Mouse (Mus musculus): ENCODE data around the gene H2-Q10. TPM values are rescaled to one million over a fixed set of nuclear protein-coding genes. Genes with fewer than 3 reads are reported as not detected.
"Not testable (repeated sequence)": the region's sequence is repeated elsewhere in the genome, so short reads cannot be mapped to it uniquely, and the experiment has no call there.

The H2-Q10 gene
- polyA plus RNA-seq, 1 experiment = 0.33 TPM

DNA sequence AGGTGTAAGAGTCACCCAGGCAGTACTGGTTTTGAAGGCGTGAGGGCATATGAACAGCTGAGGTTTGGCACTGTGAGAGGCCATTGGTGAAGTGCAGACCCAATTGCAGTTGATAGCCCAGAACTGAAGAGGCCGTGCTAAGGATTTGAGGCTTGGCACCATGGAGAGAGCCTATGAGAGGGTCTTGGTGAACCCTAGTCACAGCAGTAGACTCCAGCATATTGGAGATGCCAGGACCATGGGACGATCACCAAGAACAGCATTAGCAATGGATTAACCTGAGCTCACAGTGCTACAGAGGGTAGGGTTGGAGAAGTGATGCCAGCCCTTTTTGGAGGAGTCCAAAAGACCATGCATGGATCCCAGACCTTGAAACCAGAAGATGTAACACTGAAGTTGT, 37.7 kb upstream of the H2-Q10 start:
- not testable (repeated sequence) for H3K27me3 ChIP-seq (ENCODE audit: control insufficient read depth, insufficient read depth, low read length); H3K4me3 ChIP-seq (ENCODE audit: control insufficient read depth, low read depth, low read length); H3K36me3 ChIP-seq (ENCODE audit: control insufficient read depth, insufficient read depth, low read length); H3K4me1 ChIP-seq (ENCODE audit: control insufficient read depth, insufficient read depth, low read length); H3K27ac ChIP-seq (ENCODE audit: control insufficient read depth, insufficient read depth, low read depth, low read length)

DNA sequence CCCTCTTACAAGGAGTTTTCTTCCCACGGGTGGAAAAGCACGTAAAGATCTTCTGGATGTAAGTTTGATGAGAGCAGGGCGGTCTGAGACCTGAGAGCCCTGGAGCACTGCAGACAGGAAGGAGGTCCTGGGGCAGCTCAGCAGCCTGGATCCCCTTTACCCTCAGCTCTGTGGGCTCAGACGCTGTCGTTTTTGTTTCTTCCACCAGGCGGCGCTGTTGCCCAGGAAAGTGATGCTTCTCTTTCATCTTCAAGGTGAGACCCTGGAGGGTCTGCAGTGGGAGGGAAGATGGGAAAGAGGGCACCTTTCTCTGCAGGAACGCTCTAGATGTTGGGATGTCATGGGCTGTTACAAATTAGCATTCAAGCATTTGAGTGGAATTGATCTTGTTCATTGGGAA, 35.1 kb upstream of the H2-Q10 start:
- H3K27me3 ChIP-seq (ENCODE audit: control insufficient read depth, insufficient read depth, low read length); H3K36me3 ChIP-seq (ENCODE audit: control insufficient read depth, insufficient read depth, low read length); H3K4me1 ChIP-seq (ENCODE audit: control insufficient read depth, insufficient read depth, low read length); H3K4me3 ChIP-seq (ENCODE audit: control insufficient read depth, low read depth, low read length); H3K27ac ChIP-seq (ENCODE audit: control insufficient read depth, insufficient read depth, low read depth, low read length): not testable (repeated sequence)
- TF ChIP-seq CTCF (IDR thresholded peaks at IDR 0.05; ENCODE audit: control insufficient read depth, insufficient read depth, insufficient replicate concordance, low read depth, low read length) = peak; percentile 87

DNA sequence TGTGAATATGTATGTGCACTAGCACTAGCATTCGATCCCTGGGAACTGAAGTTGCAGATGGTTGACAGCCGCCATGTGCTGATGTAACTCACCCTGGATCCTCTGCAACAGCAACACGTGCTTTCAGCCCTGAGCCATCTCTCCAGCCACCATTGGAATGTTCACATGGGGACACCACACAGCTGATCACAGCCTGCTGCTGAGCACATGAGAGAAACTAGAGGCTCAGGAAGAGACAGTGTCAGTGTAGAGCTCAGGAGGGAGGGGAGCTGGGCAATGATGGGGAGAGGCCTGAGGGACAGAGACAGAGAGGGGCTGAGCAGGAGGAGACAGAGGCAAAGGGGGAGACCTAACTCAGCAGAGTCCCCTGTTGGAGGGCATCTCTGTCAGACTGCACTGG, 34.3 kb upstream of the H2-Q10 start:
- H3K27me3 ChIP-seq (ENCODE audit: control insufficient read depth, insufficient read depth, low read length); H3K4me1 ChIP-seq (ENCODE audit: control insufficient read depth, insufficient read depth, low read length); H3K27ac ChIP-seq (ENCODE audit: control insufficient read depth, insufficient read depth, low read depth, low read length); H3K4me3 ChIP-seq (ENCODE audit: control insufficient read depth, low read depth, low read length); H3K36me3 ChIP-seq (ENCODE audit: control insufficient read depth, insufficient read depth, low read length): not testable (repeated sequence)

DNA sequence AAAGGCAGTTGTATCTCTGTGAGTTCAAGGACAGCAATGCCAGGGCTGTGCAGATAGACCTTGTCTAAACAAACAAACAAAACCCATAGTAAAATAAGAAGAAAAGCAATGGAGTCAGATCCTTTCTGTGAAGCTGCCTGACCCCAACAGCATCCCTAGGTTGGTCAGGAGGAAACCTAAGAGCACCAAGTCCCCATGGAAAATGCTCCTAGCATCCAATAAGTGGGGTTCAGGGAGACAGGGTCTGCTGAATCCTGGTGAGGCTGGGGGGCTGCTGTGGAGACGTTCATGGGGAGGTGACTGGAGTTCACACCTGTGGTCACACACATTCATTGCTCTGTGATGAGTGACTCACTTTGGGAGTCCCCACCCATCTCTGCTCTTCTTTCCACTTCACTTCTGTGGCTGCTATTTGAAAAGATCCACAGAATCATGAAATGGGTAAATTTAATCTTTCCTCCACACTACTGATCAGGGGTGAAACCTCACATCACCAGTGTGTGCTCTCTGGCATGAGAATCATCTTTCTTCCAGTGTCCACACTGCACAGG, 32.4 kb upstream of the H2-Q10 start:
- not testable (repeated sequence) for H3K4me3 ChIP-seq (ENCODE audit: control insufficient read depth, low read depth, low read length); H3K36me3 ChIP-seq (ENCODE audit: control insufficient read depth, insufficient read depth, low read length); H3K4me1 ChIP-seq (ENCODE audit: control insufficient read depth, insufficient read depth, low read length); H3K27me3 ChIP-seq (ENCODE audit: control insufficient read depth, insufficient read depth, low read length); H3K27ac ChIP-seq (ENCODE audit: control insufficient read depth, insufficient read depth, low read depth, low read length)

DNA sequence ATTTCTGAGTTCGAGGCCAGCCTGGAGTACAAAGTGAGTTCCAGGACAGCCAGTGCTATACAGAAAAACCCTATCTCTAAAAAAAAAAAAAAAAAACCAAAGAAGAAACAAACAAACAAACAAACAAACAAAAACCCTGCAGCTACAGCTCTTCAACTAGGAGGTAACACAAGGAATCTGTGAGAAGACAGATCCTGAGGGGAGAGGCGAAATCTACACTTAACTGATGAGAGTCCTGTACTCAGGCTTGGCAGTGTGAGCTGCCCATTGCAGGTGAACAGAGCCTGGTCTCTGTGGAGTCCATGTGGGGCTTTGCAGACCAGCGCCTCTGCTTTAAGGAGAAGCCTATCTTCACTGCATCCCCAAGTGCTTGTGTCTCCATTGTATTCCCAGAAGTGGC, 31.5 kb upstream of the H2-Q10 start:
- not testable (repeated sequence) for H3K4me3 ChIP-seq (ENCODE audit: control insufficient read depth, low read depth, low read length); H3K4me1 ChIP-seq (ENCODE audit: control insufficient read depth, insufficient read depth, low read length); H3K27ac ChIP-seq (ENCODE audit: control insufficient read depth, insufficient read depth, low read depth, low read length); H3K27me3 ChIP-seq (ENCODE audit: control insufficient read depth, insufficient read depth, low read length); H3K36me3 ChIP-seq (ENCODE audit: control insufficient read depth, insufficient read depth, low read length)

DNA sequence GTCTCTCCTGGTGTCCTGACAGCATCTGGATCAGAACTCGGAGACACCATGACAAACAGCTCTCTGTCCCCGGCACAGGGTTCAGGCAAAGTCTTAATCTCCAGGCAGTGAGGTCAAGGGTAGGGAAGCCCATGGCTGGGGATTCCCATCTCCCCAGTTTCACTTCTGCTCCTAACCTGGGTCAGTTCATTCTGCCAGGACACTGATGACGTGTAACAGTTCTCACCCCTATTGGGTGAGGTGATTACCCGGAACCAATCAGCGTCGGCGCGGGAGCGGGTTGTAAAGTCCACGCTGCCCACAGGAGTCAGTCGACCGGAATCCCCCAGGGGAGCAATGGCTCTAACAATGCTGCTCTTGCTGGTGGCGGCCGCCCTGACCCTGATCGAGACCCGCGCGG, 31.0 kb upstream of the H2-Q10 start, which contains the start of gene H2-Q7:
Gene H2-Q7, plus strand, starts transcription at position 271 of the 400 bp plus-strand sequence.
- H3K4me1 ChIP-seq (ENCODE audit: control insufficient read depth, insufficient read depth, low read length); H3K27ac ChIP-seq (ENCODE audit: control insufficient read depth, insufficient read depth, low read depth, low read length); H3K36me3 ChIP-seq (ENCODE audit: control insufficient read depth, insufficient read depth, low read length); H3K27me3 ChIP-seq (ENCODE audit: control insufficient read depth, insufficient read depth, low read length): not testable (repeated sequence)
- H3K4me3 ChIP-seq (ENCODE audit: control insufficient read depth, low read depth, low read length) = peak within 1 kb of the TSS; percentile 65

DNA sequence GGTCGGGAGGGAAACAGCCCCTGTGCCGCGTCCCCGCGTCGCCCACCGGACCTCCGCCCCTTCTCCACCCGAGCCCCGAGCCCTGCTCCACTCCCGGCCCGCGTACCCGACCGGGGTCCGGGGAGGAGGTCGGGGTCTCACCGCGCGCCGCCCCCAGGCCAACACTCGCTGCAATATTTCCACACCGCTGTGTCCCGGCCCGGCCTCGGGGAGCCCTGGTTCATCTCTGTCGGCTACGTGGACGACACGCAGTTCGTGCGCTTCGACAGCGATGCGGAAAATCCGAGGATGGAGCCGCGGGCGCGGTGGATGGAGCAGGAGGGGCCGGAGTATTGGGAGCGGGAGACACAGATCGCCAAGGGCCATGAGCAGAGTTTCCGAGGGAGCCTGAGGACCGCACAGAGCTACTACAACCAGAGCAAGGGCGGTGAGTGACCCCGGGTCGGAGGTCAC, 30.6 kb upstream of the H2-Q10 start:
- peak overlapping the region; percentile 65 for H3K4me3 ChIP-seq (ENCODE audit: control insufficient read depth, low read depth, low read length)
- not testable (repeated sequence) for H3K27ac ChIP-seq (ENCODE audit: control insufficient read depth, insufficient read depth, low read depth, low read length); H3K27me3 ChIP-seq (ENCODE audit: control insufficient read depth, insufficient read depth, low read length); H3K4me1 ChIP-seq (ENCODE audit: control insufficient read depth, insufficient read depth, low read length); H3K36me3 ChIP-seq (ENCODE audit: control insufficient read depth, insufficient read depth, low read length)

DNA sequence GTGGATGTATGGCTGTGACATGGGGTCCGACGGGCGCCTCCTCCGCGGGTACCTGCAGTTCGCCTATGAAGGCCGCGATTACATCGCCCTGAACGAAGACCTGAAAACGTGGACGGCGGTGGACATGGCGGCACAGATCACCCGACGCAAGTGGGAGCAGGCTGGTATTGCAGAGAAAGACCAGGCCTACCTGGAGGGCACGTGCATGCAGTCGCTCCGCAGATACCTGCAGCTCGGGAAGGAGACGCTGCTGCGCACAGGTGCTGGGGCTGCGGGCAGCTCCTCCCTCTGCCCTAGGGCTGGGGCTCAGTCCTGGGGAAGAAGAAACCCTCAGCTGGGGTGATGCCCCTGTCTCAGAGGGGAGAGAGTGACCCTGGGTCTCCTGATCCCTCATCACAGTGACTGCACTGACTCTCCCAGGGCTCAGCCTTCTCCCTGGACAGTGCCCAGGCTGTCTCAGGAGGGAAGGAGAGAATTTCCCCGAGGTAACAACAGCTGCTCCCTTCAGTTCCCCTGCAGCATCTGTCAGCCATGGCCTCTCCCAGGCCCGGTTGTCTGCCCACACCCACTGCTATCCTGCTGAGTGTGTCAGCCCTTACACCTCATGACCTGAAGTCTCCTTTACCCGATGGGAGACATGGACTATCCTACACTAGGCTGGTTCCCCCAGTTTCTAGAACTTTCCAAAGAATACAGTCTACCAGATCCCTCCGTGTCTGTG, 29.8 kb upstream of the H2-Q10 start:
- H3K4me1 ChIP-seq (ENCODE audit: control insufficient read depth, insufficient read depth, low read length); H3K27me3 ChIP-seq (ENCODE audit: control insufficient read depth, insufficient read depth, low read length); H3K27ac ChIP-seq (ENCODE audit: control insufficient read depth, insufficient read depth, low read depth, low read length); H3K36me3 ChIP-seq (ENCODE audit: control insufficient read depth, insufficient read depth, low read length); H3K4me3 ChIP-seq (ENCODE audit: control insufficient read depth, low read depth, low read length): not testable (repeated sequence)

DNA sequence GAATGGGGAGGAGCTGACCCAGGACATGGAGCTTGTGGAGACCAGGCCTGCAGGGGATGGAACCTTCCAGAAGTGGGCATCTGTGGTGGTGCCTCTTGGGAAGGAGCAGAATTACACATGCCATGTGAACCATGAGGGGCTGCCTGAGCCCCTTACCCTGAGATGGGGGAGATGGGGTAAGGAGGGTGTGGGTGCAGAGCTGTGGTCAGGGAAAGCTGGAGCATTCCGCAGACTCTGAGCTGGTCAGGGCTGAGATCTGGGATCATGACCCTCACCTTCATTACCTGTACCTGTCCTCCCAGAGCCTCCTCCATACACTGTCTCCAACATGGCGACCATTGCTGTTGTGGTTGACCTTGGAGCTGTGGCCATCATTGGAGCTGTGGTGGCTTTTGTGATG, 27.5 kb upstream of the H2-Q10 start:
- not testable (repeated sequence) for H3K27ac ChIP-seq (ENCODE audit: control insufficient read depth, insufficient read depth, low read depth, low read length); H3K4me3 ChIP-seq (ENCODE audit: control insufficient read depth, low read depth, low read length); H3K36me3 ChIP-seq (ENCODE audit: control insufficient read depth, insufficient read depth, low read length); H3K4me1 ChIP-seq (ENCODE audit: control insufficient read depth, insufficient read depth, low read length); H3K27me3 ChIP-seq (ENCODE audit: control insufficient read depth, insufficient read depth, low read length)

DNA sequence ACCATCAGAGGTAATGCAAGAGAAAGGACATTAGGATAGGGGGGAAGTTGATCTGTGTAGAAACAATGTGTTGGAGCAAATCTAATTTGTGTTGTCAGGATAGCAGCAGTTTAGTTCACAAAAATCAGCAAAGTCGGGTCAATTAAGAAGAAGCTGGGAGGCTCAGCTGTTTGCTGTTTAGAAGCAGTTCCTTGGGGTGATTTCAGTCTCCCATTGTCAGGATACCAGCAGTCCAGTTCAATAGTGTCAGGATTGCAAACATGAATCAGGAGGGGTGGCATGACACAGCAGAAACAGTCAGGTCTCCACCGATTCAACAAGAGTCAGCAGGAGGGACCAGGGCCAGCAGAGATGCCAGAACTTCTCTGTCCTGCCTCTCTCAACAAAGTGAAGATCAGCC, 25.4 kb upstream of the H2-Q10 start:
- not testable (repeated sequence) for H3K36me3 ChIP-seq (ENCODE audit: control insufficient read depth, insufficient read depth, low read length); H3K4me1 ChIP-seq (ENCODE audit: control insufficient read depth, insufficient read depth, low read length); H3K27ac ChIP-seq (ENCODE audit: control insufficient read depth, insufficient read depth, low read depth, low read length); H3K27me3 ChIP-seq (ENCODE audit: control insufficient read depth, insufficient read depth, low read length); H3K4me3 ChIP-seq (ENCODE audit: control insufficient read depth, low read depth, low read length)

DNA sequence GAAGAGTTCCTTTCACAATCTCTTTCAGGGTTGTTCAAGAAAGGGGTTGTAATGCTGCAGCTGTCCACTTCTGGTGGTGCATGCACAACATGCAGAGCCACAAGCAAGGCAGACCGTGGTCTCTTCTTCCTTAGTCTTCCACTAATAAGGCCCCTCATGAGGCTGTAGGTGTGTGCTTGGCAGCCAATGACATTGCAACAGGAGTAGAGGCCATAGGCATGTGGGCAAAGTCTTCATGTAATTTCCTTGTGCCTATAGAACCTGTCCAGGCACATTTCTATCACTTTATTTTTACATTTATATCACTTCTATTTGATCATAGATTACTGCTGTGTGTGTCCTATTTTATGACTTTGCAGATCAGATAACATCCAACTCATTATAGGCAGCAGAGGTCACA, 11.6 kb upstream of the H2-Q10 start:
- not testable (repeated sequence) for H3K4me1 ChIP-seq (ENCODE audit: control insufficient read depth, insufficient read depth, low read length); H3K27me3 ChIP-seq (ENCODE audit: control insufficient read depth, insufficient read depth, low read length); H3K4me3 ChIP-seq (ENCODE audit: control insufficient read depth, low read depth, low read length); H3K27ac ChIP-seq (ENCODE audit: control insufficient read depth, insufficient read depth, low read depth, low read length); H3K36me3 ChIP-seq (ENCODE audit: control insufficient read depth, insufficient read depth, low read length)
